Mouse (Mus musculus) liver, postnatal 0 days (tissue): ENCODE results near the gene Slc39a12. TPM values are rescaled to one million over a fixed set of nuclear protein-coding genes. Genes with fewer than 3 reads are reported as not detected.

Experiments used
- ATAC-seq: fragments of 200-750 bp; cut with Nextera tagmentation; 2 replicates; pipeline ENCODE4 v1.8.0; 2017; ENCODE audit warnings: mild to moderate bottlenecking, moderate library complexity
- DNase-seq: peaks from one replicate; pipeline ENCODE4 v3.0.0-alpha.2; 2016
- H3K27ac ChIP-seq: fragments of 300-500 bp; sonication (generic); 2 replicates; pipeline ENCODE4 v1.5.1; 2014; ENCODE audit warnings: antibody characterized with exemption, moderate library complexity, mild to moderate bottlenecking, low read depth
- H3K27me3 ChIP-seq: fragments of 300-500 bp; sonication (generic); 2 replicates; pipeline ENCODE4 v1.6.1; 2014; ENCODE audit warnings: low read length, control low read depth, mixed read lengths; ENCODE audit not compliant: insufficient read depth
- H3K36me3 ChIP-seq: fragments of 300-500 bp; sonication (generic); replicated peaks from 2 replicates; pipeline ENCODE4 v1.6.1; 2014; ENCODE audit warnings: mild to moderate bottlenecking, control low read depth, low read length, moderate library complexity, mixed read lengths; ENCODE audit not compliant: insufficient read depth
- H3K4me1 ChIP-seq: fragments of 300-500 bp; sonication (generic); 2 replicates; pipeline ENCODE4 v1.6.1; 2014; ENCODE audit warnings: antibody characterized with exemption, mild to moderate bottlenecking, control low read depth; ENCODE audit not compliant: insufficient read depth
- H3K4me2 ChIP-seq: fragments of 300-500 bp; sonication (generic); 2 replicates; pipeline ENCODE4 v1.6.1; 2014; ENCODE audit warnings: low read depth, mild to moderate bottlenecking, low read length, moderate library complexity, mixed read lengths
- H3K4me3 ChIP-seq: fragments of 300-500 bp; sonication (generic); 2 replicates; pipeline ENCODE4 v1.5.1; 2014; ENCODE audit warnings: low read depth, low read length
- H3K9ac ChIP-seq: fragments of 300-500 bp; sonication (generic); replicated peaks from 2 replicates; pipeline ENCODE4 v1.6.1; 2014; ENCODE audit warnings: mild to moderate bottlenecking, moderate library complexity
- H3K9me3 ChIP-seq: fragments of 300-500 bp; sonication (generic); 2 replicates; pipeline ENCODE4 v1.6.1; 2016; ENCODE audit warnings: mild to moderate bottlenecking, control low read depth, low read length, mixed read lengths
- CTCF ChIP-seq: sonication (generic); IDR thresholded peaks from 2 replicates; pipeline ENCODE4 v1.5.1; 2016; ENCODE audit warnings: antibody characterized with exemption, low read depth
- EP300 ChIP-seq: IDR thresholded peaks from 2 replicates; pipeline ENCODE4 v1.6.1; 2016; ENCODE audit warnings: antibody characterized with exemption, low read depth, mild to moderate bottlenecking
- WGBS: fragments of 180-500 bp; shearing (Covaris S2); extraction: QIAGEN DNeasy Blood & Tissue Kit; methylation state at CpG from one replicate; pipeline ENCODE4 v1.1.7; 2014; ENCODE audit not compliant: insufficient replicate concordance; 5-methylcytosine and 5-hydroxymethylcytosine counted together
- polyA plus RNA-seq: library from polyadenylated mRNA; unstranded; fragments of >200 nt; fragmentation: Nextera tagmentation; extraction: Ambion mirVana; gene quantifications from 2 replicates; pipeline ENCODE4 v1.2.1, GENCODE M21; 2015

Gene Slc39a12
- polyA plus RNA-seq, 1 experiment from 2014 or later, result 0.04 TPM

GRCm38 (mm10) chr2:14428987-14429386, 40.9 kb downstream of the Slc39a12 start:
- Histone ChIP-seq H3K4me1 (no peaks in the 10 kb centered on the region), H3K27me3 (no peaks in the 10 kb centered on the region), H3K27ac (no peak overlapping the region), H3K9ac (no peak overlapping the region), H3K36me3 (no peaks in the 10 kb centered on the region), H3K4me3 (no peak overlapping the region), H3K4me2 (no peak overlapping the region), H3K9me3 (no peaks in the 10 kb centered on the region)
- ATAC-seq (no peak), DNase-seq (no peak)
- WGBS, result 68% methylated on average over 2 of the region's 2 CpGs
- TF ChIP-seq CTCF (no peak), EP300 (no peak)

GRCm38 (mm10) chr2:14447322-14447721, 59.2 kb downstream of the Slc39a12 start:
- no peak overlapping the region for H3K4me2 ChIP-seq
- no peaks in the 10 kb centered on the region for H3K4me1 ChIP-seq
- H3K9me3 ChIP-seq, result no peaks in the 10 kb centered on the region
- TF ChIP-seq CTCF, result no peak
- no peak for TF ChIP-seq EP300
- no peak overlapping the region for H3K9ac ChIP-seq
- DNase-seq (no peak), ATAC-seq (no peak)
- no peak overlapping the region for H3K4me3 ChIP-seq
- WGBS, result 58% methylated on average over 1 of the region's 1 CpGs
- no peaks in the 10 kb centered on the region for H3K27me3 ChIP-seq
- H3K27ac ChIP-seq, result no peak overlapping the region
- H3K36me3 ChIP-seq, result no peaks in the 10 kb centered on the region

- Histone ChIP-seq H3K4me3 (no peak overlapping the region), H3K27ac (no peak overlapping the region), H3K9ac (no peak overlapping the region), H3K27me3 (no peaks in the 10 kb centered on the region), H3K36me3 (no peaks in the 10 kb centered on the region), H3K4me1 (0 out of 2 replicates have a peak, but pooled peaks cover 3% of the 10 kb centered on the region), H3K9me3 (no peaks in the 10 kb centered on the region), H3K4me2 (no peak overlapping the region)
- no peak for ATAC-seq
- DNase-seq, result no peak
- TF ChIP-seq CTCF, result peak; percentile 18; the same call in 1 of the 2 replicates
- TF ChIP-seq EP300, result no peak
These were observed 62.8 kb downstream of the Slc39a12 start for GRCm38 (mm10) chr2:14450866-14451265.

GRCm38 (mm10) chr2:14454946-14455631, 67.0 kb downstream of the Slc39a12 start:
- no peak for DNase-seq

GRCm38 (mm10) chr2:14464438-14464837, 76.3 kb downstream of the Slc39a12 start:
- WGBS, result 50% methylated on average over 1 of the region's 1 CpGs
- no peaks in the 10 kb centered on the region for H3K4me1 ChIP-seq
- DNase-seq (no peak), ATAC-seq (no peak)
- H3K9me3 ChIP-seq, result no peaks in the 10 kb centered on the region
- TF ChIP-seq EP300 (no peak), CTCF (no peak)
- H3K36me3 ChIP-seq, result no peaks in the 10 kb centered on the region
- no peak overlapping the region for H3K4me3 ChIP-seq
- H3K27ac ChIP-seq, result no peak overlapping the region
- no peaks in the 10 kb centered on the region for H3K27me3 ChIP-seq
- no peak overlapping the region for H3K9ac ChIP-seq
- no peak overlapping the region for H3K4me2 ChIP-seq

More at GRCm38 (mm10) chr2:14454946-14455631, 67.0 kb downstream of the Slc39a12 start:
- ATAC-seq, result no peak
- Histone ChIP-seq H3K9me3 (no peaks in the 10 kb centered on the region), H3K4me1 (0 out of 2 replicates have a peak, but pooled peaks cover 3% of the 10 kb centered on the region), H3K27ac (no peak overlapping the region), H3K9ac (no peak overlapping the region), H3K27me3 (no peaks in the 10 kb centered on the region), H3K4me2 (no peak overlapping the region), H3K36me3 (no peaks in the 10 kb centered on the region), H3K4me3 (no peak overlapping the region)
- no peak for TF ChIP-seq CTCF
- no peak for TF ChIP-seq EP300
- WGBS, result 63% methylated on average over 7 of the region's 7 CpGs

- no peaks in the 10 kb centered on the region for H3K27me3 ChIP-seq
- 52% methylated on average over 5 of the region's 5 CpGs for WGBS
These were observed 106.0 kb downstream of the Slc39a12 start for GRCm38 (mm10) chr2:14494132-14494531.

More at GRCm38 (mm10) chr2:14494132-14494531, 106.0 kb downstream of the Slc39a12 start:
- no peak overlapping the region for H3K4me2 ChIP-seq
- no peak overlapping the region for H3K9ac ChIP-seq
- no peaks in the 10 kb centered on the region for H3K9me3 ChIP-seq
- TF ChIP-seq EP300 (no peak), CTCF (no peak)
- no peak overlapping the region for H3K27ac ChIP-seq
- H3K4me1 ChIP-seq, result no peaks in the 10 kb centered on the region
- no peaks in the 10 kb centered on the region for H3K36me3 ChIP-seq
- ATAC-seq (no peak), DNase-seq (no peak)
- H3K4me3 ChIP-seq, result no peak overlapping the region
